Comparison of ENCODE assay signal across 9 mouse cellular contexts in the genomic region with DNA sequence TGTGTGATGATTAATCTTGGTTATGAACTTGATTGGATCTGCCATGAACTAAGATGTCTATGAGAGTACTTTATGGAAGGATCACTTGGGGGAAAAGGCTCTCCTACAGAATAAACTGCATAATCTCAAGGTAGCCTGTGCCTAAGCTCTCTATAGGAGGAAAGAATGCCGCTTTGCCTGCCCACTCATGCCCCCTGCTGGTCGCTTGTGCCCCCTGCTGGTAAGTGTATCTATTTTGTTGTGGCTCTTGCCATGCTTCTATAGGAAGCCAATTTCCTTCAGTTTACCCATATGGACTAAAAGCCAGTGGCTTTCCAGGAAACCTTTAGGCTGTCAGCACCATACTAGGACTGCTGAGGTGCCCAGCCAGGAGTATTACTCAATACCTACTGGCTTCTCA. TPM values are rescaled to one million over a fixed set of nuclear protein-coding genes. Genes with fewer than 3 reads are reported as not detected.
A peak's percentile ranks its signal among the peaks of the same experiment; 100 is the strongest.
DNase-seq lines count a peak whose midpoint lies in the region; ATAC-seq and TF ChIP-seq lines count a peak whose summit lies in the region.
"Had no signal": no experiment of that assay in that cellular context is flagged by ENCODE, and none has a peak within 500 bp of the region (broad histone marks: within the 10 kb centered on the region; RNA-seq: fewer than 3 reads in every experiment).

No protein-coding gene starts in this region.

- H3K27me3 ChIP-seq in heart, embryonic 12.5 days (replicated peaks), result no peaks in the 10 kb centered on the region
- H3K27me3 ChIP-seq in CH12.LX (replicated peaks), result no peaks in the 10 kb centered on the region
- H3K27me3 ChIP-seq: embryonic facial prominence, embryonic 15.5 days had no signal

- H3K79me2 ChIP-seq in CH12.LX (replicated peaks; ENCODE audit: control insufficient read depth, extremely low read depth, insufficient read depth, poor library complexity, severe bottlenecking), result no peaks in the 10 kb centered on the region

- peak; percentile 72 for TF ChIP-seq RAD21 in CH12.LX (IDR thresholded peaks at IDR 0.05; ENCODE audit: low read depth, low read length)

- WGBS in heart, embryonic 12.5 days, result 27% methylated on average over 2 of the region's 2 CpGs

- TF ChIP-seq CTCF in CH12.LX (conservative IDR thresholded peaks at IDR 0.05 in 1 of 2, IDR thresholded peaks at IDR 0.05 in 1 of 2; ENCODE audit: low read depth in 2 of 2, low read length in 2 of 2), result peak; percentile 73 to 89
- peak; percentile 47 for TF ChIP-seq CTCF in bone marrow macrophage, adult 2 months (IDR thresholded peaks at IDR 0.05; ENCODE audit: low read depth, low read length)

- H3K4me3 ChIP-seq in heart, embryonic 12.5 days, result no peak overlapping the region
- H3K4me3 ChIP-seq in CH12.LX (replicated peaks in 1 of 3; ENCODE audit: low read depth in 2 of 3, low read length in 2 of 3, poor library complexity in 1 of 3), result no peak overlapping the region
- no peak overlapping the region for H3K4me3 ChIP-seq in bone marrow macrophage, adult 2 months (ENCODE audit: insufficient read depth, low read length)
- H3K4me3 ChIP-seq: embryonic facial prominence, embryonic 15.5 days had no signal

- H3K9ac ChIP-seq in heart, embryonic 12.5 days, result no peak overlapping the region
- H3K9ac ChIP-seq in CH12.LX (ENCODE audit: insufficient read depth, low read depth), result no peak overlapping the region
- H3K9ac ChIP-seq: embryonic facial prominence, embryonic 15.5 days had no signal

- H3K4me1 ChIP-seq in heart, embryonic 12.5 days (replicated peaks), result no peaks in the 10 kb centered on the region
- H3K4me1 ChIP-seq in CH12.LX (ENCODE audit: control insufficient read depth in 1 of 2, insufficient read depth in 2 of 2), result peaks cover 0 to 9% of the 10 kb centered on the region in 2 experiments; a peak in 2 of 4 replicates
- H3K4me1 ChIP-seq in bone marrow macrophage, adult 2 months (ENCODE audit: control insufficient read depth, insufficient read depth, low read length), result no peaks in the 10 kb centered on the region
- H3K4me1 ChIP-seq: embryonic facial prominence, embryonic 15.5 days had no signal

- no peak overlapping the region for H3K4me2 ChIP-seq in heart, embryonic 12.5 days
- H3K4me2 ChIP-seq in CH12.LX (ENCODE audit: insufficient read depth, low read depth, poor library complexity, severe bottlenecking), result no peak overlapping the region
- H3K4me2 ChIP-seq: embryonic facial prominence, embryonic 15.5 days had no signal

- dilution Hi-C loops in CH12.LX (cut with MboI; ENCODE audit: extremely low pct_ligation_motif_present, extremely low pct_unique_long_range_greater_than_20kb, low sequenced_read_pairs), result no loop called here

- H3K9me3 ChIP-seq in heart, embryonic 12.5 days (replicated peaks), result no peaks in the 10 kb centered on the region
- H3K9me3 ChIP-seq in CH12.LX (replicated peaks; ENCODE audit: low read length), result no peaks in the 10 kb centered on the region
- H3K9me3 ChIP-seq: embryonic facial prominence, embryonic 15.5 days had no signal

- in situ Hi-C loops in CH12.LX (cut with MboI; ENCODE audit: low pct_ligation_motif_present, low pct_unique_long_range_greater_than_20kb, low sequenced_read_pairs), result no loop called here

- no peak for ATAC-seq in heart, embryonic 12.5 days (ENCODE audit: insufficient number of reproducible peaks, low FRiP score)

- no peak for TF ChIP-seq EP300 in CH12.LX (IDR thresholded peaks at IDR 0.05; ENCODE audit: low read length)

- H3K36me3 ChIP-seq in heart, embryonic 12.5 days, result no peaks in the 10 kb centered on the region
- H3K36me3 ChIP-seq in CH12.LX (replicated peaks in 1 of 2; ENCODE audit: control insufficient read depth in 1 of 2, insufficient read depth in 1 of 2, low read length in 1 of 2), result no peaks in the 10 kb centered on the region
- H3K36me3 ChIP-seq: embryonic facial prominence, embryonic 15.5 days had no signal

- peak; percentile 15 for DNase-seq in heart, adult 8-10 months (ENCODE audit: low spot score)
- DNase-seq in CH12.LX (ENCODE audit: extremely low read depth), result peak; percentile 56
- peak; percentile 8 for DNase-seq in kidney, postnatal 14 days
- peak; percentile 5 to 21 for DNase-seq in monocyte, adult 2 months (ENCODE audit: low read depth in 1 of 2, low spot score in 2 of 2)
- DNase-seq in thymus, postnatal 4 days, result peak; percentile 77
- DNase-seq in yolk sac, embryonic 10.5 days (ENCODE audit: low spot score), result no peak

- no peak for TF ChIP-seq POLR2A in CH12.LX (IDR thresholded peaks at IDR 0.05; ENCODE audit: low read depth, low read length)
- no peak for TF ChIP-seq POLR2A in bone marrow macrophage, adult 2 months (IDR thresholded peaks at IDR 0.05; ENCODE audit: borderline replicate concordance, low read depth, low read length)

- no peak overlapping the region for H3K27ac ChIP-seq in heart, embryonic 12.5 days (ENCODE audit: poor library complexity, severe bottlenecking)
- H3K27ac ChIP-seq in CH12.LX (ENCODE audit: insufficient read depth, low read depth), result no peak overlapping the region
- H3K27ac ChIP-seq in bone marrow macrophage, adult 2 months (ENCODE audit: insufficient read depth, low read depth, low read length), result no peak overlapping the region
- H3K27ac ChIP-seq: embryonic facial prominence, embryonic 15.5 days had no signal

TF ChIP-seq in CH12.LX, 34 proteins besides CTCF, POLR2A, EP300 and RAD21:
- TF ChIP-seq SMC3 (IDR thresholded peaks at IDR 0.05; ENCODE audit: low read depth, low read length) (peak; percentile 59), ETS1 (conservative IDR thresholded peaks at IDR 0.05; ENCODE audit: low read depth, low read length) (no peak)

RNA-seq across cellular contexts. Expression of a gene that starts 9.7 kb away (rescaled TPM):
- total RNA-seq in heart, adult 8-10 months (2022), result 10 to 100 TPM; 11.4 to 17.3 (median 14.8) TPM
- 36.8 and 37.1 TPM in 2 replicates for polyA plus RNA-seq in heart, embryonic 12.5 days (2016; fragmentation: Nextera tagmentation; extraction: Ambion mirVana)
- total RNA-seq in CH12.LX (2012; rRNA removed) (148 and 187 TPM in 2 replicates), CH12.LX (2014; rRNA removed) (122 and 123 TPM in 2 replicates)
- polyA plus RNA-seq in CH12.LX (2012; ENCODE audit: insufficient read length, low read depth), result 151 and 180 TPM in 2 replicates
- polyA plus RNA-seq in bone marrow macrophage, adult 2 months (2012; ENCODE audit: insufficient read depth, insufficient read length, missing spikeins), result 6.7 and 8.9 TPM in 2 replicates

RNA-seq across cellular contexts. Expression of a gene that starts 33.6 kb away (rescaled TPM):
- 10 to 100 TPM; 10.7 to 14.6 (median 11.4) TPM for total RNA-seq in heart, adult 8-10 months (2022)
- 16.9 and 17.8 TPM in 2 replicates for polyA plus RNA-seq in heart, embryonic 12.5 days (2016; fragmentation: Nextera tagmentation; extraction: Ambion mirVana)
- 5.6 and 6.2 TPM in 2 replicates for total RNA-seq in CH12.LX (2012; rRNA removed)
- 8.5 and 9.3 TPM in 2 replicates for total RNA-seq in CH12.LX (2014; rRNA removed)
- polyA plus RNA-seq in CH12.LX (2012; ENCODE audit: insufficient read length, low read depth), result 12.7 and 17.1 TPM in 2 replicates
- polyA plus RNA-seq in bone marrow macrophage, adult 2 months (2012; ENCODE audit: insufficient read depth, insufficient read length, missing spikeins), result 8.1 and 11.1 TPM in 2 replicates
